Mouse (Mus musculus) ES-Bruce4 (cell line): Measurements from ENCODE around the gene Mecom. TPM values are rescaled to one million over a fixed set of nuclear protein-coding genes. Genes with fewer than 3 reads are reported as not detected.

Source experiments
- H3K27ac ChIP-seq: 2 replicates; pipeline ENCODE4 v1.5.1; 2012; ENCODE audit warnings: low read length, inconsistent platforms; ENCODE audit not compliant: insufficient read depth
- H3K27me3 ChIP-seq: 2 replicates; pipeline ENCODE4 v1.6.1; 2012; ENCODE audit warnings: mild to moderate bottlenecking, low read length, inconsistent platforms; ENCODE audit not compliant: control insufficient read depth, poor library complexity, insufficient read depth, severe bottlenecking
- H3K36me3 ChIP-seq: 2 replicates; pipeline ENCODE4 v1.6.1; 2012; ENCODE audit warnings: inconsistent platforms, mild to moderate bottlenecking, low read length, moderate library complexity; ENCODE audit not compliant: control insufficient read depth, poor library complexity, insufficient read depth, severe bottlenecking
- H3K4me1 ChIP-seq: one replicate; pipeline ENCODE4 v1.8.1; 2011; ENCODE audit warnings: low read length; ENCODE audit not compliant: control insufficient read depth, insufficient read depth
- H3K4me3 ChIP-seq: 2 replicates; pipeline ENCODE4 v1.5.1; 2011; ENCODE audit warnings: low read depth, mild to moderate bottlenecking, low read length
- H3K9ac ChIP-seq: 2 replicates; pipeline ENCODE4 v1.6.1; 2012; ENCODE audit warnings: low read depth, mild to moderate bottlenecking, inconsistent platforms; ENCODE audit not compliant: poor library complexity, severe bottlenecking
- H3K9me3 ChIP-seq: replicated peaks from 2 replicates; pipeline ENCODE4 v1.6.1; 2012; ENCODE audit warnings: mild to moderate bottlenecking, low read length, inconsistent platforms; ENCODE audit not compliant: control insufficient read depth, poor library complexity, insufficient read depth, severe bottlenecking
- CTCF ChIP-seq: IDR thresholded peaks from one replicate; pipeline ENCODE4 v1.8.1; 2011; ENCODE audit warnings: low read depth, low read length
- EP300 ChIP-seq: IDR thresholded peaks from 2 replicates; pipeline ENCODE4 v1.6.1; 2011; ENCODE audit warnings: low read depth, low read length; ENCODE audit not compliant: insufficient read depth
- POLR2A ChIP-seq: IDR thresholded peaks from one replicate; pipeline ENCODE4 v1.8.1; 2011; ENCODE audit warnings: low read length; ENCODE audit not compliant: insufficient read depth
- polyA plus RNA-seq: library from polyadenylated mRNA; stranded (reverse); fragments of >200 nt; gene quantifications from 2 replicates; pipeline ENCODE4 v1.2.4, GENCODE M21; 2011; ENCODE audit warnings: low read depth; ENCODE audit not compliant: missing spikeins, insufficient read depth, insufficient read length

Mecom gene
- polyA plus RNA-seq, 1 experiment, result 0.24 TPM

GRCm38 (mm10) chr3:30220701-30221412, 327.0 kb downstream of the Mecom start:
- TF ChIP-seq EP300, result no peak
- no peak for TF ChIP-seq CTCF
- no peak for TF ChIP-seq POLR2A
- no peak overlapping the region for H3K9ac ChIP-seq
- no peaks in the 10 kb centered on the region for H3K36me3 ChIP-seq
- no peak overlapping the region for H3K27ac ChIP-seq
- peaks cover 1% of the 10 kb centered on the region; the same call in 1 of the 2 replicates for H3K27me3 ChIP-seq
- no peaks in the 10 kb centered on the region for H3K4me1 ChIP-seq
- no peaks in the 10 kb centered on the region for H3K9me3 ChIP-seq
- no peak overlapping the region for H3K4me3 ChIP-seq

- Histone ChIP-seq H3K9ac (no peak overlapping the region), H3K36me3 (no peaks in the 10 kb centered on the region), H3K9me3 (no peaks in the 10 kb centered on the region), H3K27ac (no peak overlapping the region), H3K27me3 (peaks cover 1% of the 10 kb centered on the region; the same call in 1 of the 2 replicates), H3K4me3 (no peak overlapping the region), H3K4me1 (no peaks in the 10 kb centered on the region)
- TF ChIP-seq CTCF (no peak), EP300 (no peak), POLR2A (no peak)
Measured at GRCm38 (mm10) chr3:30219891-30220290, 327.9 kb downstream of the Mecom start.

GRCm38 (mm10) chr3:30219190-30219884, 328.5 kb downstream of the Mecom start:
- H3K4me1 ChIP-seq, result no peaks in the 10 kb centered on the region
- TF ChIP-seq POLR2A, result no peak
- TF ChIP-seq EP300, result no peak
- no peak for TF ChIP-seq CTCF
- H3K27ac ChIP-seq, result no peak overlapping the region
- H3K4me3 ChIP-seq, result no peak overlapping the region
- H3K27me3 ChIP-seq, result peaks cover 1% of the 10 kb centered on the region; the same call in 1 of the 2 replicates
- no peak overlapping the region for H3K9ac ChIP-seq
- H3K9me3 ChIP-seq, result no peaks in the 10 kb centered on the region
- no peaks in the 10 kb centered on the region for H3K36me3 ChIP-seq

GRCm38 (mm10) chr3:30214607-30215006, 333.2 kb downstream of the Mecom start:
- Histone ChIP-seq H3K36me3 (no peaks in the 10 kb centered on the region), H3K9me3 (no peaks in the 10 kb centered on the region), H3K4me3 (no peak overlapping the region), H3K4me1 (no peaks in the 10 kb centered on the region), H3K27me3 (no peaks in the 10 kb centered on the region), H3K9ac (no peak overlapping the region), H3K27ac (no peak overlapping the region)
- TF ChIP-seq EP300 (no peak), CTCF (no peak), POLR2A (no peak)

- Histone ChIP-seq H3K27me3 (no peaks in the 10 kb centered on the region), H3K4me1 (no peaks in the 10 kb centered on the region), H3K4me3 (no peak overlapping the region), H3K9ac (no peak overlapping the region), H3K27ac (no peak overlapping the region), H3K36me3 (no peaks in the 10 kb centered on the region), H3K9me3 (no peaks in the 10 kb centered on the region)
- TF ChIP-seq EP300 (no peak), CTCF (no peak), POLR2A (no peak)
Measured at GRCm38 (mm10) chr3:30213540-30214170, 334.2 kb downstream of the Mecom start.

GRCm38 (mm10) chr3:30212802-30213201, 335.0 kb downstream of the Mecom start:
- TF ChIP-seq EP300 (no peak), POLR2A (no peak), CTCF (no peak)
- no peaks in the 10 kb centered on the region for H3K36me3 ChIP-seq
- no peak overlapping the region for H3K27ac ChIP-seq
- H3K4me1 ChIP-seq, result no peaks in the 10 kb centered on the region
- no peak overlapping the region for H3K4me3 ChIP-seq
- H3K9ac ChIP-seq, result no peak overlapping the region
- H3K9me3 ChIP-seq, result no peaks in the 10 kb centered on the region
- H3K27me3 ChIP-seq, result no peaks in the 10 kb centered on the region
